In the genomic region with DNA sequence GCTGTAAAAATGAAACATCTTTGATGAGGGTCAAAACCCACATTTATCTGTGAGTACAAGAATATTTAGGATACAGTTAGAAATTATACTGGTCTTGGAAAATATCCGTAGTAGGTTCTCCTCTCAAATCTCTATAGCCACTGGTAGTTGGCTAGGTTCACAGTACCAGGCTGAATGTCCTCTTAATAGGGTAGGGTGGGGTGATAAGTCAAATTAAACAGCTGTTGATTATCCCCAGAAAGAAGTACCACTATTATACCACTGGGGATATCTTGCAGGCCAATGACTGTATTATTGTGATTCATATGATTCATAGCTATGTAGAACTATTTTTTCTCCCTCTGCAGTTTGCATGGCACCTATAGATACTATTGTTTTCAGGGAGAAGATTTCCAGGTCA, we compare ENCODE assay signal across 14 mouse cellular contexts.
"Had no signal": no experiment of that assay in that cellular context is flagged by ENCODE, and none has a peak within 500 bp of the region (broad histone marks: within the 10 kb centered on the region; RNA-seq: fewer than 3 reads in every experiment).

No protein-coding gene starts in this region.

- H3K4me3 ChIP-seq: liver, embryonic 13.5 days; liver, embryonic 15.5 days; megakaryocyte, embryonic 14.5 days; midbrain, embryonic 13.5 days; midbrain, embryonic 15.5 days; neural tube, embryonic 12.5 days had no signal

- ATAC-seq: liver, postnatal 0 days; midbrain, embryonic 13.5 days; midbrain, embryonic 15.5 days had no signal

- H3K36me3 ChIP-seq: liver, embryonic 13.5 days; liver, embryonic 15.5 days; midbrain, embryonic 13.5 days; midbrain, embryonic 15.5 days; neural tube, embryonic 12.5 days had no signal

- H3K27ac ChIP-seq: liver, embryonic 13.5 days; liver, embryonic 15.5 days; macrophage; midbrain, embryonic 13.5 days; midbrain, embryonic 15.5 days; neural tube, embryonic 12.5 days had no signal

- H3K4me2 ChIP-seq: liver, embryonic 13.5 days; liver, embryonic 15.5 days; midbrain, embryonic 11.5 days; midbrain, embryonic 13.5 days; midbrain, embryonic 15.5 days; neural tube, embryonic 12.5 days had no signal

- H3K27me3 ChIP-seq: liver, embryonic 13.5 days; liver, embryonic 15.5 days; megakaryocyte, embryonic 14.5 days; midbrain, embryonic 13.5 days; midbrain, embryonic 15.5 days; neural tube, embryonic 12.5 days had no signal

- H3K9me3 ChIP-seq: liver, embryonic 13.5 days; liver, embryonic 15.5 days; megakaryocyte, embryonic 14.5 days; midbrain, embryonic 13.5 days; midbrain, embryonic 15.5 days; neural tube, embryonic 12.5 days had no signal

- DNase-seq: liver, embryonic 13.5 days; liver, postnatal 0 days; lung, adult 2 months; right cerebral cortex, postnatal 14 days; thymus, adult 2 months; thymus, postnatal 25 days; thymus, postnatal 4 days had no signal

- H3K4me1 ChIP-seq: liver, embryonic 13.5 days; liver, embryonic 15.5 days; megakaryocyte, embryonic 14.5 days; midbrain, embryonic 13.5 days; midbrain, embryonic 15.5 days; neural tube, embryonic 12.5 days had no signal

- H3K9ac ChIP-seq: liver, embryonic 13.5 days; liver, embryonic 15.5 days; liver, postnatal 0 days; midbrain, embryonic 13.5 days; midbrain, embryonic 15.5 days; neural tube, embryonic 12.5 days had no signal
